Mouse (Mus musculus) kidney, postnatal 25 days (tissue): ENCODE results near the gene Hoxd10.

Experiments used
- DNase-seq, 2 experiments: peaks; one replicate each; pipeline ENCODE4 v3.0.0; 2021; ENCODE audit warnings: mixed read lengths in 2 of 2

Gene Hoxd10

DNA sequence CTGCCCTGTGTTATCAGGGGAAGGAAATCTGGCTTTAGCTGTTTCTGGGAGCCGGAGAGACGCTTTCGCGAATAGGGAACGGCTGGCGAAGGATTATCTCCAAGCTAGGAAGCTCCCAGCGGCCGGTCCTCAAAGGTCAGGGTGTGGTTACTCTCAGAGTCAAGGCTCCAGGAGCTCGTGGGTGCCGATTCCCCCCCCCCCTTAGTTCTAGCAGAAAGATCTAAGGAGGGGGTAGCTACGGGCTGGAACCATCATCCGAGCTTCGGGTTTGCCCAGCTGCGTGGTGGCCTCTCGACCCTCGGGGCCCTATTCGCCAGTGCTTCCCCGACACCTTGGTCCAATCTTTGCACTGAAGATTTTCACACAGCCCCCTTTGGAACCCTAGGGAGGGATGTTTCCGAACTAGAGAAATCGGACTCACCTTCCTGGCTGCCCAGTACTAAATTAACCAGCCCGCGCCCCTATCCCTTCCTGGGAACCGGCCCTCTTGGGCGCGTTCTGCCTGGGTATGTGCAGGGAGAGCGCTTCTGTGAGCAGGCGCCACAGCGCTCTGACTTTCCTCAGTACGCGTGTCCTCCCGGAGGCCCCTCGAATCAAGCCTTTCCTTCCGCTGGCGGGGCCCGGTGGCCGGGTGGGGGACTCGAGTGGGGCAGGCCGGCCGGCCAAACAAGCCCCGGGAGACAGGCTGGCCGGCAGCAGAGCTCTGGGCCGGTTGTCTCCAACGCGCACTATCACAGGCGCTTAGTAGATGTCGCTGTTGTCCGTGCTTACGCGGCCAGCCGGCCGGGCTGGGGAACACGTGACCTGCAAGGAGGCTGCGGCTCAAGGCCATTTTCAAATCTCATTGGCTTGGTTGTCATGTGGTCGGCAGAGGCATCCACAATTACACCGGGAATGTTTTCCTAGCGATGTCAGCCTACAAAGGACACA is at the start of gene Hoxd10:
Gene Hoxd10, plus strand, starts transcription at position 903 of the 930 bp plus-strand sequence.
- DNase-seq, result peak; percentile 88 to 96

- DNase-seq, result no peak
Observed at GRCm38 (mm10) chr2:74642431-74642830, 49.3 kb upstream of the Hoxd10 start.

DNA sequence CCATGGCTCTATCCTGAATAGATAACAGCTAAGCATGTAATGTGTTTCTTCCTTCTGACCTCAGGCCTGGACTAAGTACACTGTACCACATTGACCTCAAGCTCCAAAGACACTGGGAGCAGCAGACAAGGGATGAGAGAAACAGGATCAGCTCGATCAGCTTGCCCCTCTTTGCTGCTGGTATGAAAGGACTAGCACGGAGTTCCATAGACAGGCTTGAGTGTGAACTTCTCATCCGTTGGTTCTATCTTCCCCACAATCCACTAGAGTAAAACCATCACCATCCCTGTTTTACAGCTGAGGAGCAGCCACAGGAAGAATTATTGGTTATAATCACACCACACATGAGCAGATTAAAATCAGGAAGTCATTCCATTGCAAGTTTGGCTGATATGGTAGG is 46.1 kb upstream of the Hoxd10 start:
- DNase-seq, result no peak

DNA sequence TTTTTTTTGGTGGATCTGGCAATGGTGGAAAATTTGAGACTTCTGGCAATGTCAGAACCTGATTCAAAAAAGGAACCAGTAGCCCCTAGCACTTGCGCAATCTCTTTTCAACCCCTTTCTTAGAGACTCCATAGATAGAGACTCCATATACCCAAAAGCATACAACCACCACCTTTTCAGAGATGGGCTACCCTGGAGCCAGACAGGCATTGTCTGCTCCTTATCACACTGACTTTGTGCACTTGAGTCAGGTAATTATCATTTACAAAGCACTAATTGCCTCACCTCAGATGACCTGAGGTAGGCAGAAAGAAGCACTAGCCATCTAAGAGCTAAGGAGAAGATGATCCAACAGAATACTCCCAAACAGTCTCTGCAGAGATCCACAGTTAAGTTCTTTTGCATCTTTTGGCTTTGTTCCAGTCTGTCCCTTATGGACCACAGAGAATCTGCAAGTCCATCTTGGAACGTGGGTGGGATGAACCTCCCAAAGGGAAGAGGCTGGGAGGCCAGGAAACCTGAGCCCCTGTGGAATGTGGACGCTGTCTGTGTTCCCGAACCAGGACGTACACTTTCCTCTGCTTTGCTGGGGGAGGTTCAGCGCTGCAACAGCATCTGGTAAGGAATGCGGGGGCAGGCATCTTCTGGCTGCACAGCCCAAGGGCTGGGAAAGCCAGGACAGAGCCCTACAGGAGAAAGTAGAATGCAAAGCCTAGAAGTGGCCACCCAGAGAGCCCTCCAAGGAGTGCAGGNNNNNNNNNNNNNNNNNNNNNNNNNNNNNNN is 44.5 kb upstream of the Hoxd10 start:
- no peak for DNase-seq

DNA sequence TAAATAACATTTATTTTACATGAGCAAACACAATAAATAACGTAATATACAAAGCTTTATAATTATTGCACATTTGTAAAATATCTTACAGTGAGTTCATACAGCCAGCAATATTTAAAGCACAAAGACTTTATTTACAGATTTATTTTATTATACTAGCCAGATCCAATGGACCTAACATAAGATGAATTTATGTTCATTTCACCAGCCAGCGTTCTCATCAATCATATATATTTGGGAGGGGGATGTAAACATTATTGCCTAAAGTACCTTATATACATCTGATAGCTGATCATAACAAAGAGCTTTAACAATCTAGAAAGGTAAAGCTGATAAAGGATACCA is 38.8 kb upstream of the Hoxd10 start:
- DNase-seq, result no peak

GRCm38 (mm10) chr2:74653781-74654535 is 37.8 kb upstream of the Hoxd10 start:
- DNase-seq, result no peak

DNA sequence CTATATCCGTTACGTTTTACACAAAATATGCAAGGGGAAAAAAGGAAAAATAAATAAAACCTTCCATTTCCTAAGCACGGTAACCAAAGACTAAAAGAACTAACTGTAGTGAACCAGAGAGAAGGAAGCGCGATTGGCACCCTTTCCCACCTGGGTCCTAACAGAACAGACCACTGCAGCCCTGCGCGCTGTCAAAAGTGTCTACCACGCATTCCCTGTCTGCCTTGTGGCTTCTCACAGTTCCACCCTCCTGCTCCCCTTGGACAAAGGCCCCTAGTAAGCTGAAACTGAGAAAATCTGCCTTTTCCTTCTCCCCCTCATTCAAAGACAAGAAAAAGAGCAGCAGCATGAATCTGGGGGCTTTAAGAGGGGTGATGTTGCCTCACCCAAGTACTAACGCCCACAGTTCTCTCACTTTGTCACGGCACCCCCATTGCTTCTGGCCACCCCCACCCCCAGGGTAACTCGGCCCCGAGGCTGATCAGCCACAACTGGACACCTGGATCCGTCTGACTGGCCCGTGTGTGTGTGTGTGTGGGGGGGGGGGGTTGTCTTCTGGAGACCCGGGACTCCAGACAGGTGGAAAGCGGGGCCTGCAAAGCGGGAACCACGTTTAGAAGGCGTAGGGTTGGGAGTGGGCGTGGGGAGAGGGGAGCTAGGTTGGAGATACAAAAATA is 36.8 kb upstream of the Hoxd10 start:
- DNase-seq, result no peak

DNA sequence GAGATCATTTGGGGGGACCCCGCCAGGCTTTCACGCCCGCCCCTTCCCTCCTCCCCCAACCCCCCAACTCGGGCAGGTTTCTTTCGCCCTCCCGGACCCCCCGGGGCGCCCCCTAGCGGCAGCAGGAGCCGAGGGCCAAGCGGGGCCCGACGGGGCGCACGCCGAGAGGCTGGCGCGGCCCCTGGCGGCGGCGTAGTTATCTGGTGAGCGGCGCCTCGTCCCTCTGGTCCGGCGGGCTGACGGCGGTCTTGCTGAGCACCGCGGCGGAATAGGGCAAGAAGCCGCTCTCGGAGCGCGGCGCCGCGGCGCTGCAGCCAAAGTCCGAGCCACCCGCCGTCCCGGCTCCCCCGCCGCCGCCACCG is 36.3 kb upstream of the Hoxd10 start:
- peak; percentile 47 to 70 for DNase-seq

DNA sequence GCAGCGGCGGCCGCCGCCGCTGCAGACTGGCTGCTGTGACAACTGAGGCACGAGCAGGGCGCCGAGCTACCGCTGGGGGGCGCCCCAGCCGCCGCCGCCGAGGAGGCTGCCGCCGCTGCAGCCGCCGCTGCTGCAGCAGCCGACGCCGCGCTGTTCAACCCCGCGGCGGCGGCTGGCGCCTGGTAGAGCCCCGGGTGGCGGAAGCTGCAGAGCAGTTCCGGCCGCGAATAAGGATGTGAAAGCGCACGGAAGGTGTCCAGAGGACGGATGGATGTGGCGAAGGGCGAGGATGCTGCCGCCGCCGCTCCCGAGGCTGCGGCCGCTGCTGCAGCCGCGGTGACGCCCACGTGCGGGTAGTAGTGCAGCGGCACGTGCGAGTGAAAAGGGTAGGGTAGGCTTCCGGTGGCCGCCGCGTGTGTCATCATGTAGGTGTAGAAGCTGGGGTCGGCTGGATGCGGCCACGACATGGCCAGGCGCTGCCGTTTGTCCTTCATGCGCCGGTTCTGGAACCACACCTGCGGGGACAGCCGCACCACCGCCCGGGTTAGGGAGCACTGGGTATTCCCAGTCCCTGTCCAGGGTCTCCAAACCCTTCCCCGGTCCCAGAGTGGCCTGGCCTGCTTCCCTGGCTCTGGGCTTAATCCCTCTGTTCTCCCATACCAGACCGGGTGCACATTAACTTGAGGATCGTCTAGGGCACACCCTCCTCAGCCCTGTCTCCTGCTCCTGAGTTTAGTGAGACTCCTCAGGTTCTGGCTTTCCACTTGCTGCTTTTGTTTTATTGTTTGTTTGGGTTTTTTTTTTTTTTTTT is 35.7 kb upstream of the Hoxd10 start:
- peak in 1 of 2 experiments; percentile 13 for DNase-seq

GRCm38 (mm10) chr2:74656632-74657021 is 35.1 kb upstream of the Hoxd10 start:
- DNase-seq, result no peak

DNA sequence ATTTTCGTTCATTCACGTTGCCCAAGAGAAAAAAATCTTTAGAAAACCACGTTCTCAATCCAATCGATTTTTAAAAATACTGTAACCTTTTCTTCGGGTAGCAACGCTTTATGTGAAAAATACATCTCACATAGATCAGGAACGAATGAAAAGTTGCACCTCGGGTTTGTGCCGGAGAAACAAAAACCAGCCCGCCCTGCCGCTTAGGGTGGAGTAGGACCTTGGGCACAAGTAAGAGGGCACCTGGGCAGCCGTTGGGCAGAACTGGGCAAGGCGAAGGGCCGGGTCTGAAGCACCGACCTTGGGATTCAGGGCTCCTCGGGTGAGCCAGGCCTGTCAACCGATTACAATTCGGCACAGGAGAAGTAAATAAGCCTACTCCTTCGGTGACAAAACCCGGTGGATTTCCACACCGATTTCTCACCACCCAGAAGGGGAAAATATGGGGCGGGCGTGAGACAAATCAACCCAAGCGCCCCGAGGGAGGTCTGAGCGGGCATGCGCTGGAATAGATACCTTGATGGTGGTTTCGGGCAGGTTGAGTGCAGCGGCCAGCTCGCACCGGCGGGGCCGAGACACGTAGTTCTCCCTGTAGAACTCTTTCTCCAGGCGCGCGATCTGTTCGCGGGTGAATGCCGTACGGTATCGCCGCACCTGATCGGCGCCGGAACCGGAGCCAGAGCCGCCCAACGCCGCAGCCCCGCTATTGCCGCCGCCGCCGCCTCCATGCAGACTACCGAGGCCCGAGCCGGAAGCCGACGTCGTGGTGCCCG is 34.3 kb upstream of the Hoxd10 start:
- DNase-seq, result peak in 1 of 2 experiments; percentile 19

GRCm38 (mm10) chr2:74658024-74658666 is 33.6 kb upstream of the Hoxd10 start:
- no peak for DNase-seq

GRCm38 (mm10) chr2:74658667-74659371 is 32.9 kb upstream of the Hoxd10 start:
- DNase-seq, result no peak

DNA sequence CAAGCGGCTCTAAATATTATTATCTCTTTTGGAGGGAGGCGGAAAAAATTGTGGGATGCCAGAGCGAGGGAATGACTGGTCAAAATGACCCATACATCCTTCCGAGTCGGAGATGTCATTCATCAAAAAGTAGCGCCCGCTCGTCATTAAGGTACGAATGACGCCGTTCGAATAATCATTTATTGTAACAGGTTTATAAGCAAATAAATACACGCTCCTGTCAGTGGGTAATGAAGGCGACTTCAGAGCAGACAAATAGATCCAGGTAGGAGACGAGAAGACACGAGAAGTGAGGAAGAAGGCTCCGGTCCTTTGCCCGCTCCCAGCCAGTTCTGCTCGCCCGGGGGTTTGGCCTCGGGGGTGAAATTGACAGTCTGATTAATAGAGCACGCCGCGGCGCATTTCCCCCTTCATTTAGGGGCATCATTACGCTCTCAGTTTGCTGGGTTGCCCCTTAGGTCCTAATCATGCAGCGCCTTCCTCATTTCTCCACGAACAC is 32.2 kb upstream of the Hoxd10 start, which contains the start of gene Evx2:
Gene Evx2, minus strand, starts transcription at position 51 of the 499 bp plus-strand sequence.
- DNase-seq, result no peak

DNA sequence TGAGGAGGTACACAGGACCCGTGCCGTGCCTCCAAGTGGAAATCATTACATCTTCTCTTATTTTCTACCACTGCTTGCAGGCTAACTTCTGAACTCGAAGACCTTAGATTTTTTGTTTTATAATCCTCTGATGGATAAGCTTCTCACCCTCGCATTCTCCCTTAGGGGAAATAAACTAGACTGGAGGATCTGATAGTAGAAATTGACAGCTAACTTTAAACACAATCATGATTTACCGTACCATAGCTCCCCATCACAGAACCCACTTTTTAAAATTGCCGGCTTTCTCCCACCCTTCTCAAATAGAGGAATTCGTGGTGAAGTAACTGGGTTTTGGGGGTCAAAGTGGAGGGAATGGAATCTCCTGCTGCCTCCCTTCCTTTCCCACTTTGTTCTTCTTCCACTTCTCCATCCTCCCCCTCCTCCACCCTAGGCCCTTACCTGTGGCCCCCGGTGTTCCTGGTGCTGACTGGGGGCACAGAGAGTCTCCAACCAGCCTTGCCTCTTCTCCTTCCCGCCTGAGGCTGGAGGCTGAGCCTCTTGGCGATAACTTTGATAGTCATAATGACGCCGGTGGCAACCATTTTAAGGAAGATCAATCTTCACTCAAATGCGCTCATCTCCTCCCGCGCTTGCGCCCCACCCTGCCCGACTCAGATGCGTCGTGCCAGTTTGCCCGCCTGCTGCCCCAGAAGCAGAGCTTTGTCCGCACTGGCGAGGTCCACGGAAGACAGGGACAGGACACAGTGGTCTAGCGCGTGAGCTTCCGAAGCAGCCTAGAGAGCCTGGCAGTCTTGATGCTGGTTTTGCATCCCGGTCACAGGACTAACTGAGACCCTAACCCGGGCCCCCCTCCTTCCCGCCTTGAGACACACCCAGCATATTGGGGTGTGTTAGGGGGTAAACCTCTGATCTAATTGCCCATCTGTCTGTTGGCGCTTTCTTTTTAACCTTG is 31.0 kb upstream of the Hoxd10 start:
- no peak for DNase-seq

DNA sequence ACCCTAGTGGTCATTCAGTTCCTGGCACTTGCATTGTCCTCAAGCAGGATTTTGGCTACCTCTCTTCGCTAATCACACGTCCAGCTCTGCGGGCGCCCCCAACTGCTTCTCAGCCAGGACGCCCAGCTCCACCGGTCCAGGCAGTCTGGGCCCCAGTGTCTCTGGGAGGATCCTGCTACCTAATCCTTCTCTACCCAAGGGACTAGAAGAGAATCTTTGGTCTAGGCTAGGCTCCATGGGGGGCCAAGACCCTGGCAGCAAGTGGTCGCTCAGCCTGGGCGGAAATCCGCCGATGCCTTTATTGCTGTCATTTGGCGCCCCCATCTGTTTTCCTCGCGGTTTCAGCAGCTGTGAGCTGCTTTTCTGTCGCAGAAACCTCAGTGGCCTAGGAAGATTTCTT is 30.0 kb upstream of the Hoxd10 start:
- peak in 1 of 2 experiments; percentile 46 for DNase-seq

- peak; percentile 74 to 77 for DNase-seq
Observed at GRCm38 (mm10) chr2:74663291-74663925, 28.3 kb upstream of the Hoxd10 start.

DNA sequence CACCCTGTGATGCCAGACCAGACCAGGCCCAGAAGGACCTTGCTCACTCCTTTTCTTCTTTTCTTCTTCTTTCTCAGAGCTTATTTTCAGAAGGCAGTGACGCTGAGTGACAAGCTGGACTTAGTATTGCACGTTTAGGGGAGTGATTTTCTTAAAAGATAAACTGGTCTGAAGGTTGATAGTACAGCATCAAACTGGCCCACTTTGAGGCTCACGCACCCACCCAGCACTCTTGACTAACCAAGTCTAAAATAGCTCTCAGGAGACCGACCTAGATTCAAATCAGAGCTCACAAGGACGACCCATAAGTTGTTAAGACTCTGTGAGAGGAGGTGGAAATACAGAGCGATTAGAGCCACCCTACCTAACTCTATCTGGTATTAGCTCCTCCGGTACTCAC is 25.3 kb upstream of the Hoxd10 start:
- DNase-seq, result no peak
